Mouse (Mus musculus) embryonic fibroblast, embryonic 13.5 days (primary cell): ENCODE results near the gene Metrnl.

ENCODE experiments used
- CTCF ChIP-seq: IDR thresholded peaks from 2 replicates; pipeline ENCODE4 v1.5.1; 2011; ENCODE audit warnings: mild to moderate bottlenecking, control low read depth, low read length, moderate library complexity, borderline replicate concordance; ENCODE audit not compliant: insufficient read depth
- POLR2A ChIP-seq: IDR thresholded peaks from 2 replicates; pipeline ENCODE4 v1.6.1; 2011; ENCODE audit warnings: low read depth, mild to moderate bottlenecking, control low read depth, low read length, moderate library complexity

DNA sequence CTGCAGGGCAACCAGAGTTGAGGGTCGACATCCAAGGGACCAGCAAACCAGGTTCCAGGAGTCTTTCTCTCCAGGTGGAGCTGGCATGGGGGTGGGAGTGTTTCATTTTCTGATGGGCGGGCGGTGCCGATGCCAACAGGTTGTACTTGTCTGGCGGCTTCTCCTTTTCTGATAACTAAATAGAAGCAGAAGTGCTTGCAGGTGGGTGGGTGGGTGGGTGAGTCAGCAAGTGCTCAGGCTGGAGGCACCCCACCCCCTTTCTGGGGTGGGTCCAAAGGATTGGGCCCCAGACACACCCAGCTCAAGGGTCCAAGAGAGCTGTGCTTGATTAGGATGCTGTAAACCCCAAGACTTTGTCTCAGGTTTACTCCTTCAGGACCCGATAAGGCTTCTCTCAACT lies 11.6 kb downstream of the Metrnl start:
- no peak for TF ChIP-seq POLR2A
- no peak for TF ChIP-seq CTCF
